Mouse (Mus musculus): ENCODE data around the gene Zpld1. TPM values are rescaled to one million over a fixed set of nuclear protein-coding genes. Genes with fewer than 3 reads are reported as not detected.

The Zpld1 gene
- polyA plus RNA-seq, 1 experiment from 2014 or later: 1.2 TPM

DNA sequence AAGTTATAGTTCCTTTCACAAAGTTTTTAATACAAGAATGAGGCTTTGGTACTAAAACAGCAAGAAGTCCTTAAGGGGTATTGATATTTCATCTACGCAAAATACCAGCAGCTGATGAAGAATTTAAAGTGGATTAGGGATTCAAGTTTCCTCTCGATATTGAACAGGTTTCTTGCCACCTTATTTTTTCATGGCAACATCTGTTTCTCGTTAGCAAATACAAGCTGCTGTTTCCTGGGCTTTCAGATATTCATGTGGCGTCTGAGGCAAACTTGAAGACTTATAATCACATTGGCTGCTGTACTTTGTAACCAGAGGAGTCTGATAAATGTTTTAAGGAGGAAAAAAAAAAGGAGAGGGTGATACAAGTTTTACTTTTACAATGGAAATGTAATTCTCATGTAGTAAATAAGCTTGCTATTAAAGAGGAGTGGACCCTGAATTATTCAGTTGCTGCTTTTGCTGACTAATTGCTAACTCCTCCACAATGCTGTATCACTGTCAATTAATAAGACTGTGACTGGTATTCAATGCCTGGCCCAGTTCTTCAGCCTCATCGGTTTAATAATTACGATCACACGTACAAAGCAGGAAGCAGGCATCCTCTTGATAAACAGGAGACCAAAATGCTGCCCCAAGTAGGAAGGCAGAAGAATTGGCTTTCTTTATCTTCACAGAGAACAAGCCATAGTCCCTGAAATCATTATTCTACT lies 36.8 kb downstream of the Zpld1 start:
- H3K9ac ChIP-seq (ENCODE audit: low read length): no peak overlapping the region
- H3K4me3 ChIP-seq (ENCODE audit: low read depth, low read length): no peak overlapping the region
- ATAC-seq (ENCODE audit: insufficient number of reproducible peaks, low FRiP score, low TSS enrichment, low read depth) (peak; percentile 63; the same call in 1 of the 2 replicates), DNase-seq (ENCODE audit: low spot score) (no peak)
- no peaks in the 10 kb centered on the region for H3K27me3 ChIP-seq (ENCODE audit: control insufficient read depth, insufficient read depth, low read length)
- no peaks in the 10 kb centered on the region for H3K9me3 ChIP-seq (ENCODE audit: control insufficient read depth, low read length)
- H3K4me2 ChIP-seq (ENCODE audit: low read depth, severe bottlenecking): no peak overlapping the region
- peaks cover 10% of the 10 kb centered on the region; the same call in 1 of the 2 replicates for H3K4me1 ChIP-seq (ENCODE audit: control insufficient read depth, insufficient read depth, low read length)
- WGBS: 15% methylated on average over 7 of the region's 7 CpGs
- H3K27ac ChIP-seq (replicated peaks; ENCODE audit: low read depth, low read length): peak overlapping the region; percentile 51; the same call in 1 of the 2 replicates
- H3K36me3 ChIP-seq (ENCODE audit: control insufficient read depth, insufficient read depth, low read length): no peaks in the 10 kb centered on the region

GRCm38 (mm10) chr16:55259719-55260118 lies 38.1 kb downstream of the Zpld1 start:
- Histone ChIP-seq H3K9me3 (ENCODE audit: control insufficient read depth, low read length) (no peaks in the 10 kb centered on the region), H3K4me2 (ENCODE audit: low read depth, severe bottlenecking) (no peak overlapping the region), H3K4me1 (ENCODE audit: control insufficient read depth, insufficient read depth, low read length) (peaks cover 10% of the 10 kb centered on the region; the same call in 1 of the 2 replicates), H3K9ac (ENCODE audit: low read length) (no peak overlapping the region), H3K27ac (replicated peaks; ENCODE audit: low read depth, low read length) (0 out of 2 replicates have a peak overlapping the region, but pooled peaks have one; percentile 14), H3K4me3 (ENCODE audit: low read depth, low read length) (no peak overlapping the region), H3K27me3 (ENCODE audit: control insufficient read depth, insufficient read depth, low read length) (no peaks in the 10 kb centered on the region), H3K36me3 (ENCODE audit: control insufficient read depth, insufficient read depth, low read length) (no peaks in the 10 kb centered on the region)
- no peak for ATAC-seq (ENCODE audit: insufficient number of reproducible peaks, low FRiP score, low TSS enrichment, low read depth)
- 83% methylated on average over 6 of the region's 6 CpGs for WGBS
- no peak for DNase-seq (ENCODE audit: low spot score)

DNA sequence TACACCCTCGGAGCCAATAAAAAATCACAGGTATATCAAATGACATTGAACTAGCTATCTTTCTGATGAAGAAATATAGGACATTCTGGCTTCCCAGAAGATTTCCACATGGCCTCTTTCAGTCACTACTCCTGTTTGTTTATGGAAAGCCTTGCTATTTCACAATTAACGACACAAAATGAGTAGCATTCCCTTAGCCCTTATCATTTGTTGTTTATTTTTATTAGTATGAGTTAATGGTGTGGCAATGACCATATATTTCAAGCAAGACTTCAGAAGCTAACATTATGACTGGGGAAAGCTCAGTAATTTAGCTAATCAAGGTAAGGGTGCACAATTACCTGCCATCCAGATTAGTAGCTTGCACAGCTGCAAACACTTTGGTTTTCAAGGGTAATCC lies 56.8 kb downstream of the Zpld1 start:
- ATAC-seq (ENCODE audit: insufficient number of reproducible peaks, low FRiP score, low TSS enrichment, low read depth): 0 out of 2 replicates have a peak, but pooled peaks have one; percentile 26
- no peak for DNase-seq (ENCODE audit: low spot score)
- no peak overlapping the region for H3K27ac ChIP-seq (replicated peaks; ENCODE audit: low read depth, low read length)
- H3K36me3 ChIP-seq (ENCODE audit: control insufficient read depth, insufficient read depth, low read length): no peaks in the 10 kb centered on the region
- no peak overlapping the region for H3K9ac ChIP-seq (ENCODE audit: low read length)
- 25% methylated on average over 2 of the region's 2 CpGs for WGBS
- H3K4me1 ChIP-seq (ENCODE audit: control insufficient read depth, insufficient read depth, low read length): no peaks in the 10 kb centered on the region
- H3K27me3 ChIP-seq (ENCODE audit: control insufficient read depth, insufficient read depth, low read length): no peaks in the 10 kb centered on the region
- no peaks in the 10 kb centered on the region for H3K9me3 ChIP-seq (ENCODE audit: control insufficient read depth, low read length)
- H3K4me2 ChIP-seq (ENCODE audit: low read depth, severe bottlenecking): no peak overlapping the region
- no peak overlapping the region for H3K4me3 ChIP-seq (ENCODE audit: low read depth, low read length)

GRCm38 (mm10) chr16:55228995-55229622 lies 68.7 kb downstream of the Zpld1 start:
- Histone ChIP-seq H3K4me1 (ENCODE audit: control insufficient read depth, insufficient read depth, low read length) (no peaks in the 10 kb centered on the region), H3K9ac (ENCODE audit: low read length) (no peak overlapping the region), H3K27ac (replicated peaks; ENCODE audit: low read depth, low read length) (no peak overlapping the region), H3K27me3 (ENCODE audit: control insufficient read depth, insufficient read depth, low read length) (no peaks in the 10 kb centered on the region), H3K9me3 (ENCODE audit: control insufficient read depth, low read length) (no peaks in the 10 kb centered on the region), H3K4me3 (ENCODE audit: low read depth, low read length) (no peak overlapping the region), H3K36me3 (ENCODE audit: control insufficient read depth, insufficient read depth, low read length) (no peaks in the 10 kb centered on the region), H3K4me2 (ENCODE audit: low read depth, severe bottlenecking) (no peak overlapping the region)
- WGBS: 84% methylated on average over 1 of the region's 1 CpGs
- ATAC-seq (ENCODE audit: insufficient number of reproducible peaks, low FRiP score, low TSS enrichment, low read depth) (no peak), DNase-seq (ENCODE audit: low spot score) (no peak)

DNA sequence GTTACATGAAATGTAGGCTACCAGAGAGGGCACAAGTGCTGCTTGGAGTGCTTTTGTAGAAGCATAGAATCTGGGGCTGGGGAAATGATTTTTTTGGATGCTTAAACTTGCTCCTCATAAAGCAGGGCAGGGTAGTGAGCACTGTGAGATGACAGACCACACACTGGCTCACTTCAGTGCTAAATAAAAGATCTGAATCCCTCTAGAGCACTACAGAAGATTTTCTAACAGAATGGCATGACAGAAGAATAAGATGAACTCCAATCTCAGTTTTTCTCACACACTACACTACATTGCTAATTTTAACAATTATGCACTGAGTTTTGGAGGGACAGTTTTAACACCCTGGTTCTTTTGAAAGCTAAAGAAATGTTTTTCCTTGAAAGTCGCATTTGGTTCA lies 93.8 kb downstream of the Zpld1 start:
- H3K4me2 ChIP-seq (ENCODE audit: low read depth, severe bottlenecking): no peak overlapping the region
- no peak overlapping the region for H3K4me3 ChIP-seq (ENCODE audit: low read depth, low read length)
- no peak overlapping the region for H3K9ac ChIP-seq (ENCODE audit: low read length)
- WGBS: 95% methylated on average over 1 of the region's 1 CpGs
- no peaks in the 10 kb centered on the region for H3K27me3 ChIP-seq (ENCODE audit: control insufficient read depth, insufficient read depth, low read length)
- no peaks in the 10 kb centered on the region for H3K36me3 ChIP-seq (ENCODE audit: control insufficient read depth, insufficient read depth, low read length)
- no peaks in the 10 kb centered on the region for H3K9me3 ChIP-seq (ENCODE audit: control insufficient read depth, low read length)
- ATAC-seq (ENCODE audit: insufficient number of reproducible peaks, low FRiP score, low TSS enrichment, low read depth): no peak
- DNase-seq (ENCODE audit: low spot score): no peak
- no peaks in the 10 kb centered on the region for H3K4me1 ChIP-seq (ENCODE audit: control insufficient read depth, insufficient read depth, low read length)
- no peak overlapping the region for H3K27ac ChIP-seq (replicated peaks; ENCODE audit: low read depth, low read length)

DNA sequence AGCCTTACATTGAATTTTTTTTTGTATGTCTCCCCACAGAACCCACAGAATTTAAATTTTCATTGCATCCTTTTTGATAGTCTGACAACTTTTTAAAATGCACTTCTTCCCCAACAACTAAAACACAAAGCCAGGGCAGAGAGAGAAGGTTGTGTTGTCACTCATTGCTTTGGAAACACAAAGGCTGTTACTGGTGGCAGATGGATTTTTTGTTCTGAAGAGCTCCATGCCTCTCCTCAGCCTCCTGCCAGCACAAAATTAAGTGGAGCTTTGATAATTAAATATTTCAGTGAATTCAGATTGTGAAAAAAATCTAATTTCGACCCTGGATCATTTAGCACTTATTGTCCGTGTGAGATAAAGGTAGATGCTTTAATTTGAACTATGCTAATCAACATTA lies 107.4 kb downstream of the Zpld1 start:
- 83% methylated on average over 2 of the region's 2 CpGs for WGBS
- Histone ChIP-seq H3K4me3 (ENCODE audit: low read depth, low read length) (no peak overlapping the region), H3K9ac (ENCODE audit: low read length) (no peak overlapping the region), H3K27ac (replicated peaks; ENCODE audit: low read depth, low read length) (no peak overlapping the region), H3K4me2 (ENCODE audit: low read depth, severe bottlenecking) (no peak overlapping the region), H3K27me3 (ENCODE audit: control insufficient read depth, insufficient read depth, low read length) (no peaks in the 10 kb centered on the region), H3K36me3 (ENCODE audit: control insufficient read depth, insufficient read depth, low read length) (no peaks in the 10 kb centered on the region), H3K9me3 (ENCODE audit: control insufficient read depth, low read length) (no peaks in the 10 kb centered on the region), H3K4me1 (ENCODE audit: control insufficient read depth, insufficient read depth, low read length) (no peaks in the 10 kb centered on the region)
- DNase-seq (ENCODE audit: low spot score) (no peak), ATAC-seq (ENCODE audit: insufficient number of reproducible peaks, low FRiP score, low TSS enrichment, low read depth) (no peak)

GRCm38 (mm10) chr16:55185370-55185769 lies 112.4 kb downstream of the Zpld1 start:
- Histone ChIP-seq H3K9me3 (ENCODE audit: control insufficient read depth, low read length) (no peaks in the 10 kb centered on the region), H3K27me3 (ENCODE audit: control insufficient read depth, insufficient read depth, low read length) (no peaks in the 10 kb centered on the region), H3K4me2 (ENCODE audit: low read depth, severe bottlenecking) (no peak overlapping the region), H3K4me3 (ENCODE audit: low read depth, low read length) (no peak overlapping the region), H3K9ac (ENCODE audit: low read length) (no peak overlapping the region), H3K27ac (replicated peaks; ENCODE audit: low read depth, low read length) (no peak overlapping the region), H3K4me1 (ENCODE audit: control insufficient read depth, insufficient read depth, low read length) (no peaks in the 10 kb centered on the region), H3K36me3 (ENCODE audit: control insufficient read depth, insufficient read depth, low read length) (no peaks in the 10 kb centered on the region)
- WGBS: 90% methylated on average over 1 of the region's 1 CpGs
- ATAC-seq (ENCODE audit: insufficient number of reproducible peaks, low FRiP score, low TSS enrichment, low read depth) (no peak), DNase-seq (ENCODE audit: low spot score) (no peak)

Data from limb, embryonic 11.5 days (tissue).